8 mouse cellular contexts compared by ENCODE assay signal in the genomic region with DNA sequence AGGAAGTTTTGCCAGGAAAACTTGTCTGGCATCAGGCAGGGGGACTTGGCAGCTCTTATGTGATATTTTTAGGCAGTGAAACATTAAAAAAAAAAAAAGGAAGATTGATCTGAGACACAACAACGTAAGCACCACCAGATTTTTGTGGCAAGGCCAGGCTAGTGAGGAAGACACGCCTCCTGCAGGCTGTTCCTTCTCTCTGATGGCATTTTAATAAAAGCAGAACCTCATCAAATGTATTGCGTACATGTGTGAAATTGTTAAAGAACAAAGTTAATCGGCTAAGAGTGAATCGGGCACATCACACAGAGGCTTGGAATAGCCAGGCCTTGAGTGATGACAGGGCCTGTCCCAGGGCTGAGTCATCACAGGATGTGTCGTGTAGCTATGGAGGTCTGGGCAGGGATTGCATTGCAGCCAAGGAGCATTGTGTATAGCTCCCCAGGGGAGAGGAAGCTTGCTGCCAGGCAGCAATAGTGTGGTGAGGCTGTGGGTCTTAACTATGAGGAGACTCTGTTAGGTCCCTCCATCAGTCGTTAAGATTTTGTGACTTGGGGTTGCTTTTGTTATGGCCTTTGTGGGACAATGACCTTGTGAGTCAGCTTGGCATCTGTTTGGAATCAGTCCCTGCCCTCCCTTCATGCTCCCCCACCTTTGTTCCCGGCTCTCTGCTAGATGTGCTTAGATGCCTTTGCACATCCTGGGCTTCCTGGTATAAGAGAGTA. TPM values are rescaled to one million over a fixed set of nuclear protein-coding genes. Genes with fewer than 3 reads are reported as not detected.
DNase-seq lines count a peak whose midpoint lies in the region; ATAC-seq and TF ChIP-seq lines count a peak whose summit lies in the region.

No protein-coding gene starts in this region.

- WGBS in spleen, adult 2 months = 27% methylated on average over 8 of the region's 8 CpGs
- WGBS in kidney, adult 2 months = 29% methylated on average over 8 of the region's 8 CpGs
- 36% methylated on average over 8 of the region's 8 CpGs for WGBS in lung, embryonic 16.5 days

- H3K27me3 ChIP-seq in spleen, adult 2 months (ENCODE audit: control insufficient read depth, insufficient read depth, low read length) = no peaks in the 10 kb centered on the region
- no peaks in the 10 kb centered on the region for H3K27me3 ChIP-seq in kidney, adult 2 months (replicated peaks; ENCODE audit: control insufficient read depth, insufficient read depth, low read length)
- H3K27me3 ChIP-seq in lung, embryonic 16.5 days (ENCODE audit: control insufficient read depth, insufficient read depth, low read depth, low read length) = no peaks in the 10 kb centered on the region
- no peaks in the 10 kb centered on the region for H3K27me3 ChIP-seq in splenic B cell, adult 2 months (ENCODE audit: control insufficient read depth, insufficient read depth, low read length, poor library complexity, severe bottlenecking)

- H3K4me2 ChIP-seq in lung, embryonic 16.5 days (ENCODE audit: low read depth, low read length) = no peak overlapping the region

- DNase-seq in spleen, adult 2 months (ENCODE audit: low read depth in 1 of 2, low spot score in 2 of 2) = peak in 1 of 2 experiments; percentile 10
- no peak for DNase-seq in spleen, adult 12 weeks (ENCODE audit: low spot score)
- peak; percentile 56 to 65 for DNase-seq in cerebellum, adult 18-20 months
- DNase-seq in kidney, adult 2 months = peak; percentile 76
- peak; percentile 53 for DNase-seq in splenic B cell, adult 2 months (ENCODE audit: low read depth, low spot score)
- no peak for DNase-seq in urinary bladder, postnatal 25 days (ENCODE audit: low spot score)

- no peaks in the 10 kb centered on the region for H3K9me3 ChIP-seq in lung, embryonic 16.5 days (ENCODE audit: control insufficient read depth, low read length)

- peak; percentile 24; the same call in 1 of the 2 replicates for TF ChIP-seq CTCF in spleen, adult 2 months (IDR thresholded peaks at IDR 0.05; ENCODE audit: extremely low read depth, insufficient read depth, insufficient read length, insufficient replicate concordance)
- TF ChIP-seq CTCF in kidney, adult 2 months (conservative IDR thresholded peaks at IDR 0.05; ENCODE audit: insufficient read depth, insufficient read length, low read depth, low read length) = 0 out of 2 replicates have a peak, but pooled peaks have one; percentile 20

- peak overlapping the region; percentile 38 for H3K27ac ChIP-seq in spleen, adult 2 months (ENCODE audit: insufficient read depth, low read length)
- peak overlapping the region; percentile 49 for H3K27ac ChIP-seq in kidney, adult 2 months (ENCODE audit: insufficient read depth, low read depth, low read length)
- peak overlapping the region; percentile 78 for H3K27ac ChIP-seq in lung, embryonic 16.5 days (ENCODE audit: low read length)

- H3K4me1 ChIP-seq in spleen, adult 2 months (ENCODE audit: control insufficient read depth, insufficient read depth, insufficient read length) = no peaks in the 10 kb centered on the region
- H3K4me1 ChIP-seq in kidney, adult 2 months (ENCODE audit: control insufficient read depth, insufficient read depth, low read length) = peaks cover 15% of the 10 kb centered on the region
- H3K4me1 ChIP-seq in lung, embryonic 16.5 days (replicated peaks; ENCODE audit: control insufficient read depth, insufficient read depth, low read length) = peaks cover 9% of the 10 kb centered on the region; the same call in 1 of the 2 replicates

- TF ChIP-seq POLR2A in spleen, adult 2 months (IDR thresholded peaks at IDR 0.05; ENCODE audit: low read depth, low read length) = no peak
- TF ChIP-seq POLR2A in kidney, adult 2 months (IDR thresholded peaks at IDR 0.05; ENCODE audit: low read depth, low read length) = no peak

- peak; percentile 97 for ATAC-seq in granulocyte monocyte progenitor cell, adult 5-6 weeks (replicated peaks; ENCODE audit: poor library complexity, severe bottlenecking)
- ATAC-seq in lung, embryonic 16.5 days (ENCODE audit: low read depth) = peak; percentile 96

- peaks cover 32% of the 10 kb centered on the region for H3K36me3 ChIP-seq in spleen, adult 2 months (ENCODE audit: control insufficient read depth, insufficient read depth, low read length)
- H3K36me3 ChIP-seq in kidney, adult 2 months (ENCODE audit: control insufficient read depth, insufficient read depth, low read length) = peaks cover 5% of the 10 kb centered on the region
- peaks cover 5% of the 10 kb centered on the region for H3K36me3 ChIP-seq in lung, embryonic 16.5 days (ENCODE audit: control insufficient read depth, insufficient read depth, low read length)
- H3K36me3 ChIP-seq in splenic B cell, adult 2 months (ENCODE audit: control insufficient read depth, insufficient read depth, low read length, poor library complexity, severe bottlenecking) = peaks cover 30% of the 10 kb centered on the region

- H3K4me3 ChIP-seq in spleen, adult 2 months (ENCODE audit: extremely low read depth, insufficient read depth, insufficient read length) = no peak overlapping the region
- H3K4me3 ChIP-seq in kidney, adult 2 months (ENCODE audit: insufficient read depth, low read depth, low read length) = no peak overlapping the region
- H3K4me3 ChIP-seq in lung, embryonic 16.5 days (ENCODE audit: low read length) = no peak overlapping the region

- no peak overlapping the region for H3K9ac ChIP-seq in lung, embryonic 16.5 days (ENCODE audit: low read length)

RNA-seq across cellular contexts. Expression of a gene that starts 30.2 kb away (rescaled TPM):
- polyA plus RNA-seq in spleen, adult 2 months (2012; rRNA removed) = 8.5 and 9.7 TPM in 2 replicates
- total RNA-seq in granulocyte monocyte progenitor cell, adult 5-6 weeks (2014; fragmentation: Nextera tagmentation) = 7.2 and 10.9 TPM in 2 replicates
- 15.6 and 20.8 TPM in 2 replicates for total RNA-seq in granulocyte monocyte progenitor cell, adult 5-6 weeks (2017)
- polyA plus RNA-seq in kidney, adult 2 months (2012; rRNA removed) = 17.7 and 18.2 TPM in 2 replicates
- polyA plus RNA-seq in lung, embryonic 16.5 days (2015; fragmentation: Nextera tagmentation; extraction: Ambion mirVana) = 9.2 and 10.7 TPM in 2 replicates

Comparison
In these comparisons a context has a peak if more than half of its experiments do, and no peak if none do; other contexts are left out.
1. DNase-seq: peak in cerebellum, adult 18-20 months (2 of 2), kidney, adult 2 months (single experiment) and splenic B cell, adult 2 months (single experiment); none in spleen, adult 12 weeks (single experiment) and urinary bladder, postnatal 25 days (single experiment).
2. Peak in every context shown above with its lines, with median percentiles within 50 percentile points of each other: H3K27ac ChIP-seq.